Mouse (Mus musculus) lung, postnatal 10 days (tissue): ENCODE results near the gene Ms4a4a.

Experiments used
- DNase-seq: peaks from one replicate; pipeline ENCODE4 v3.0.0; 2021

Ms4a4a gene

GRCm38 (mm10) chr19:11435058-11435834 lies 59.9 kb downstream of the Ms4a4a start:
- no peak for DNase-seq
